In genomic region chr1:177795421-177796192, GRCm38 (mm10) we compare ENCODE assay signal across 7 mouse cellular contexts. TPM values are rescaled to one million over a fixed set of nuclear protein-coding genes. Genes with fewer than 3 reads are reported as not detected.
DNase-seq lines count a peak whose midpoint lies in the region; ATAC-seq and TF ChIP-seq lines count a peak whose summit lies in the region.

No protein-coding gene starts in this region.

- H3K9ac ChIP-seq in forebrain, embryonic 16.5 days (replicated peaks; ENCODE audit: low read depth, low read length) = peak overlapping the region; percentile 76
- H3K9ac ChIP-seq in stomach, postnatal 0 days (ENCODE audit: low read length) = peak overlapping the region; percentile 90

- H3K27me3 ChIP-seq in spleen, adult 2 months (ENCODE audit: control insufficient read depth, insufficient read depth, low read length) = no peaks in the 10 kb centered on the region
- H3K27me3 ChIP-seq in forebrain, embryonic 16.5 days (replicated peaks; ENCODE audit: control insufficient read depth, insufficient read depth, low read length) = no peaks in the 10 kb centered on the region
- no peaks in the 10 kb centered on the region for H3K27me3 ChIP-seq in stomach, postnatal 0 days (ENCODE audit: control insufficient read depth, insufficient read depth, low read length)

- ATAC-seq in forebrain, embryonic 16.5 days = peak; percentile 36
- ATAC-seq in megakaryocyte, adult 5-6 weeks (ENCODE audit: poor library complexity, severe bottlenecking) = peak; percentile 20
- no peak for ATAC-seq in stomach, postnatal 0 days (ENCODE audit: low FRiP score, low TSS enrichment)

- H3K4me3 ChIP-seq in spleen, adult 2 months (ENCODE audit: extremely low read depth, insufficient read depth, insufficient read length) = peak overlapping the region; percentile 96
- peak overlapping the region; percentile 74 for H3K4me3 ChIP-seq in forebrain, embryonic 16.5 days (replicated peaks; ENCODE audit: low read length)
- H3K4me3 ChIP-seq in stomach, postnatal 0 days (ENCODE audit: low read depth, low read length) = peak overlapping the region; percentile 89

- H3K9me3 ChIP-seq in forebrain, embryonic 16.5 days (ENCODE audit: control insufficient read depth, low read length) = no peaks in the 10 kb centered on the region
- H3K9me3 ChIP-seq in stomach, postnatal 0 days (ENCODE audit: control insufficient read depth, low read length) = no peaks in the 10 kb centered on the region

- TF ChIP-seq CTCF in spleen, adult 2 months (IDR thresholded peaks at IDR 0.05; ENCODE audit: extremely low read depth, insufficient read depth, insufficient read length, insufficient replicate concordance) = no peak
- no peak for TF ChIP-seq CTCF in stomach, postnatal 0 days (IDR thresholded peaks at IDR 0.05; ENCODE audit: low read depth)

- no peaks in the 10 kb centered on the region for H3K36me3 ChIP-seq in spleen, adult 2 months (ENCODE audit: control insufficient read depth, insufficient read depth, low read length)
- no peaks in the 10 kb centered on the region for H3K36me3 ChIP-seq in forebrain, embryonic 16.5 days (ENCODE audit: control insufficient read depth, insufficient read depth)
- H3K36me3 ChIP-seq in stomach, postnatal 0 days (ENCODE audit: control insufficient read depth, insufficient read depth, low read length) = no peaks in the 10 kb centered on the region

- DNase-seq in spleen, adult 2 months (ENCODE audit: low read depth in 1 of 2, low spot score in 2 of 2) = peak in 1 of 2 experiments; percentile 58
- DNase-seq in spleen, adult 18-20 months = no peak
- peak; percentile 3 for DNase-seq in brain, embryonic 18.5 days (ENCODE audit: low read depth, low spot score)
- peak; percentile 63 to 80 for DNase-seq in kidney, postnatal 4 days
- no peak for DNase-seq in stomach, postnatal 0 days (ENCODE audit: low spot score)

- no peak for TF ChIP-seq EP300 in stomach, postnatal 0 days (optimal IDR thresholded peaks at IDR 0.05)

- H3K4me2 ChIP-seq in forebrain, embryonic 16.5 days (ENCODE audit: low read length) = peak overlapping the region; percentile 73
- H3K4me2 ChIP-seq in stomach, postnatal 0 days (replicated peaks; ENCODE audit: low read depth) = peak overlapping the region; percentile 71

- peaks cover 11% of the 10 kb centered on the region for H3K4me1 ChIP-seq in spleen, adult 2 months (ENCODE audit: control insufficient read depth, insufficient read depth, insufficient read length)
- H3K4me1 ChIP-seq in forebrain, embryonic 16.5 days (replicated peaks; ENCODE audit: control insufficient read depth, insufficient read depth, low read length) = peaks cover 11% of the 10 kb centered on the region
- H3K4me1 ChIP-seq in stomach, postnatal 0 days (replicated peaks; ENCODE audit: control insufficient read depth, insufficient read depth) = no peaks in the 10 kb centered on the region

- WGBS in spleen, adult 2 months = under 1% methylated on average over 41 of the region's 41 CpGs
- under 1% methylated on average over 41 of the region's 41 CpGs for WGBS in forebrain, embryonic 16.5 days
- WGBS in stomach, postnatal 0 days = under 1% methylated on average over 38 of the region's 41 CpGs

- H3K27ac ChIP-seq in spleen, adult 2 months (ENCODE audit: insufficient read depth, low read length) = peak overlapping the region; percentile 96
- peak overlapping the region; percentile 84 for H3K27ac ChIP-seq in forebrain, embryonic 16.5 days (ENCODE audit: low read length)
- H3K27ac ChIP-seq in stomach, postnatal 0 days (replicated peaks) = peak overlapping the region; percentile 97

- no peak for TF ChIP-seq POLR2A in spleen, adult 2 months (IDR thresholded peaks at IDR 0.05; ENCODE audit: low read depth, low read length)

RNA-seq across cellular contexts. Expression of gene Adss, which starts 0.7 kb away (rescaled TPM):
- 10.4 and 12.5 TPM in 2 replicates for polyA plus RNA-seq in spleen, adult 2 months (2012; rRNA removed)
- polyA plus RNA-seq in forebrain, embryonic 16.5 days (2015; fragmentation: Nextera tagmentation; extraction: Ambion mirVana) = 54.0 and 57.0 TPM in 2 replicates
- 142 and 161 TPM in 2 replicates for total RNA-seq in megakaryocyte, adult 5-6 weeks (2015)
- total RNA-seq in megakaryocyte, adult 5-6 weeks (2017) = 210 and 214 TPM in 2 replicates
- polyA plus RNA-seq in stomach, postnatal 0 days (2015; fragmentation: Nextera tagmentation; extraction: Ambion mirVana) = 32.0 and 32.4 TPM in 2 replicates

Comparison
In these comparisons a context has a peak if more than half of its experiments do, and no peak if none do; other contexts are left out.
1. DNase-seq: peak in brain, embryonic 18.5 days (single experiment) and kidney, postnatal 4 days (2 of 2); none in spleen, adult 18-20 months (0 of 2) and stomach, postnatal 0 days (single experiment).
2. Peak in every context shown above with its lines, with median percentiles within 50 percentile points of each other: H3K27ac ChIP-seq and H3K4me3 ChIP-seq.